Mouse (Mus musculus): ENCODE measurements around the gene Tcte2. TPM values are rescaled to one million over a fixed set of nuclear protein-coding genes. Genes with fewer than 3 reads are reported as not detected.
A peak's percentile ranks its signal among the peaks of the same experiment; 100 is the strongest.
"Not testable (repeated sequence)": the region's sequence is repeated elsewhere in the genome, so short reads cannot be mapped to it uniquely, and the experiment has no call there.

The Tcte2 gene
- total RNA-seq (2015) (not detected in 2 replicates), total RNA-seq (2017) (not detected in 2 replicates)

- no peak for ATAC-seq (ENCODE audit: poor library complexity, severe bottlenecking)
Measured at GRCm38 (mm10) chr17:13761179-13761913, at the start of gene Tcte2. Tcte2 (minus strand) TSS chr17:13761825.

- no peak for ATAC-seq (ENCODE audit: poor library complexity, severe bottlenecking)
Measured at GRCm38 (mm10) chr17:13806016-13806415, 44.4 kb upstream of the Tcte2 start.

- ATAC-seq (ENCODE audit: poor library complexity, severe bottlenecking): no peak
Measured at GRCm38 (mm10) chr17:13802836-13803408, 41.3 kb upstream of the Tcte2 start.

DNA sequence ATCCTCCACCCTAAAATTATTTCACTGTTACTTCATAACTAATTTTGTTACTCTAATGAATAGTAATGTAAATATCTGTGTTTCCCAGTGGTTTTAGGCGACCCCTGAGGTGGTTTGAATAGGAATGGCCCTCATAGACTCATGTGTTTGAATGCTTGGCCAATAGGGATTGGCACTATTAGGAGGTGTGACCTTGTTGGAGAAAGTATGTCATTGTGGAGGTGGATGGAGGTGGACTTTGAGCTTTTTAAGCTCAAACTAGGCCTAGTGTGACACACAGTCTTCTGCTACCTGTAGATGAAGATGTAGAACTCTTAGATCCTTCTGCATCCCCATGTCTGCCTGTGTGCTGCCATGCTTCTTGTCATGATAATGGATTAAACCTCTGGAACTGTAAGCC is 36.1 kb upstream of the Tcte2 start:
- ATAC-seq (ENCODE audit: poor library complexity, severe bottlenecking): no peak

- not testable (repeated sequence) for ATAC-seq (ENCODE audit: poor library complexity, severe bottlenecking)
Measured at GRCm38 (mm10) chr17:13790033-13790432, 28.4 kb upstream of the Tcte2 start.

DNA sequence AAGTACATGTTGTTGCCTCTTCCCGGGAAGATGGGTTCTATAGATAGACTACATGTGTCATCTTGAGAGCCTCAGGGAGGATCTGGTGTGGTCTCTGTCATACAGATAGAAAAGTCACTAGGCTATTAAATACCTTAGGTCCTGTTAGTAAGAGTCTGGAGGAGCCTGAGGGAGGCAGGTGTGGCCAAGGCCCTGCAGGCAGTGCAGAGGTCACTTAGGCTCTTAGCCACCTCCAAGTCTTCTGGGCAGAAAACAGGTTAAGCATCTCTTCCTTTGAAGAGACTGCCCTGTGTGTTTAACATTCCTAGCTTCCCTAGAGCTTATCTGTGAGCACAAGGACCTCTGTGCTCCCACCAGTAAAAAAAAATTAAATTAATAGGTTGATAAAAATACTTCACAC is 21.8 kb upstream of the Tcte2 start:
- no peak for ATAC-seq (ENCODE audit: poor library complexity, severe bottlenecking)

- no peak for ATAC-seq (ENCODE audit: poor library complexity, severe bottlenecking)
Measured at GRCm38 (mm10) chr17:13781948-13782347, 20.3 kb upstream of the Tcte2 start.

DNA sequence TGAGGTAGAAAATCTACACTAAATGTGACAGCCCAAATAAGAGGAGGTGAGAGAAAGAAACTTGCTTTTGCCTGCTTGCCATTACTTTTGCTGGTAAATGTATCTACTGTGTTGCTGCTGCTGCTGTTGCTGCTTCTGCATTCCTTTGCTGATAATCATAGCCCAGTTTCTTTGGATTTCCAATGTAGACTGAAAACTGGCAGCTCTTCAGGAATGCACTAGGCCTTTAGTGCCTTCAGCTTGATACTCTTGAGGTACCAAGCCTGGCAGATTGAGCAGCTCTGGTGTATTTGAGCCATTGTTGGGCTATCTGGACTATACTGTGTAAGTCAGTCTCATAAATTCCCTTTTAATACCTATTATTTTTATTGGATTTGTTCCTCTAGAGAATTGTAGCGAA is 17.2 kb upstream of the Tcte2 start:
- ATAC-seq (ENCODE audit: poor library complexity, severe bottlenecking): no peak

DNA sequence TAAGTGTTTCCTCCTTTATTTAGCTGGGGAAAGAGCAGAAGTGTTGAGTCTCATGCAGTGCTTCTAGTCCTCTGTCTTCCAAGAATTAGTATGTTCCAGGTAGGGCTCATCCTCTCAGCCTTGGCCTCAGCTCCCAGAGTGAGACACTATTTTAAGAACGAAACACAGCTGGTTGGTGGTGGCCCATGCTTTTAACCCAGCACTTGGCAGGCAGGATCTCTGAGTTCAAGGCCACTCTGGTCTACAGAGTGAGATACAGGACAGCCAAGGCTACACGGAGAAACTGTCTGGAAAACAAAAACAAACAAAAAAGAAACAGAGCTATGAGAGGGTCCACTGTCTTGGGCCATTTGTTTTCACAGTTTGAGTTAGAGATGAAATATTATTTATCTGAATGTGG is 16.1 kb upstream of the Tcte2 start:
- ATAC-seq (ENCODE audit: poor library complexity, severe bottlenecking): no peak

DNA sequence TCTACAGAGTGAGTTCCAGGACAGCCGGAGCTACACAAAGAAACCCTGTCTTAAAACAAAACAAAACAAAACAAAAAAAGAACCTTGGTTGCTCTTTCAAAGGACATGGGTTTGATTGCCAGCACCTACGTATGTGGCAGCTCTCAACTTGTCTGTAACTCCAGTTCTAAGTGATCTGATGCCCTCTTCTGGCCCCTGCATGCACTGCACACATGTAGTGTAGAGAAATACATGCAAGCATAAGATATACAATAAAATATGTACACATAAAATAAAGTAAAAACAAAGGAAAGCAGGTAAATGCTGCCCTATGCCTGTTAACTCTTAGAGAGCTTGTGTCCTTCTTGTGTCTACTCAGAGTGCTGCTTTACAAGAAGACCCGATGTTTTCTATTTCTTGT is 7.6 kb upstream of the Tcte2 start:
- no peak for ATAC-seq (ENCODE audit: poor library complexity, severe bottlenecking)

DNA sequence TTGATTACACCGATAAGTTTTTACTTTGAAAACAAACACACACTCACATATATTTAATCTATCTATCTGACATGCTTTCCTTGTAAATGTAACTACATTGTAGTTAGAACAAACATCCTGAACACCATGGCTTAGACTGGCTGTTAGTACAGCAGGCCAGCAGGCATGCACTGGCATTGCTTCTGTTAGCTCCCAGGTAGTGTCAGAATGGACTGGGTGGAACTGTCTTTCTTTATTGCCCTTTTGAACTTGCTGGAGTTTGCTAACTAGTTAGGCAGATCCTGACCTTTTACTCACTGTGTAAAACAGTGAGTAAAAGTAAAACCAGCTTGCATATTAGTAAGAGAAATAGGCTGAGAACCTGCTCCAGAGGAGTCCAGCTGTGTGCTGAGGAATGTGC is 6.9 kb upstream of the Tcte2 start:
- no peak for ATAC-seq (ENCODE audit: poor library complexity, severe bottlenecking)

- not testable (repeated sequence) for ATAC-seq (ENCODE audit: poor library complexity, severe bottlenecking)
Measured at GRCm38 (mm10) chr17:13764911-13765310, 3.3 kb upstream of the Tcte2 start.

GRCm38 (mm10) chr17:13763819-13764218 is 2.2 kb upstream of the Tcte2 start:
- no peak for ATAC-seq (ENCODE audit: poor library complexity, severe bottlenecking)

DNA sequence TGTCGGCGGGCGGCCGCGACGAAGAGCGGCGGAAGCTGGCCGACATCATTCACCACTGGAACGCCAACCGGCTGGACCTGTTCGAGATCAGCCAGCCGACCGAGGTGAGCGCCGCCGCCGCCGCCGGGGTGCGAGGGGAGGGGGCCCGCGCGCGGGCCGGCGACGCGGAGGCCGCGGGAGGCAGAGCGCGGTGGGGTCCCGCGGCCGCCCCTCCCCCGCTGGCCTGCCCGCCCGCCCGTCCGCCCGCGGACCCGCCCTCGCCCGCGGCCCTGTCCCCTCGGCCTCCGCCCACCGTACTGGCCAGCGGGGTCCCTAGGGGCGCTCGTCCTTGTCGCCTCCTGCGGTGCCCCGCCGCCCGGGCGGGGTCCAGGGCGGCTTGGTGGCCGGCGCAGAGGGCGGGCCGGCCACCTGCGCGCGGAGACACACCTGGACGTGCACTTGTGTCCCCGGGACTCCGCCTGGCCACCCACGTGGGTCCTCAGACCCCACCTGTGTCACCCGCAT is 898 bp downstream of the Tcte2 start:
- ATAC-seq (ENCODE audit: poor library complexity, severe bottlenecking): no peak

- peak; percentile 77 for ATAC-seq (ENCODE audit: poor library complexity, severe bottlenecking)
Measured at GRCm38 (mm10) chr17:13759853-13760627, 1.6 kb downstream of the Tcte2 start, which contains the start of gene Afdn. Afdn (plus strand) TSS chr17:13760539.

DNA sequence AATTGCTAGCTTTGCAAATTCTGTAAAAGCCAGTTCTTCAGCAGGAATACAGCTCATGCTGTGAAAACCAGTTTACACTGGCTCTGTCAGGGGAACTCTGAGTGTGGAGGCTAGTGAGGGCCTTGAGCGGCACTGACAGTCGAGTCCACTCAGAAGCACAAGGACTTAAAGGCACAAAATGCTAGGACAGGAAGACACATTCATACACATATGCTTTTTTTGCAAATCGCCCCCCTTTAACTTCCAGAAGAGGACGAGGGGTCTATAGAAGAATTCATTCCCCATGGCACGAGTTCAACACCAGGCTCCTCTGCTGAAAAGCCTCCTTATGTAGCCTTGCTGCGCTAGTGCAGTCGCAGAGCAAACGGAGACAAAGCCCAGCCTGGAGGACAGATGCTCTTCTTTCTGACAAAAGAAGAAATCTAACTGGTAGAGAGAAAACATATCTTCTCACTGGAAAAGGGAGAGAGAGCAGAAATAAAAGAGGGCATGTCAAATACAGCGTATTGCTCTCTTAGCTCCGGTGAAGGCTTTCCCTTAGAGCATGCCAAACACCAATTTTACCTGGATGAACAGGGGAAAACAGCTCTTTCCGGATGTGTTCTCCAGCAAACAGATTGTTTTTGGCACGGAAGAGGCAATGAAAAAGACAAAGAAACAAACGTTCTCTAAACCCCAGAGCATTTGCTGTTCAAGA is 2.3 kb downstream of the Tcte2 start:
- ATAC-seq (ENCODE audit: poor library complexity, severe bottlenecking): no peak

GRCm38 (mm10) chr17:13758586-13758985 is 3.0 kb downstream of the Tcte2 start:
- ATAC-seq (ENCODE audit: poor library complexity, severe bottlenecking): no peak

DNA sequence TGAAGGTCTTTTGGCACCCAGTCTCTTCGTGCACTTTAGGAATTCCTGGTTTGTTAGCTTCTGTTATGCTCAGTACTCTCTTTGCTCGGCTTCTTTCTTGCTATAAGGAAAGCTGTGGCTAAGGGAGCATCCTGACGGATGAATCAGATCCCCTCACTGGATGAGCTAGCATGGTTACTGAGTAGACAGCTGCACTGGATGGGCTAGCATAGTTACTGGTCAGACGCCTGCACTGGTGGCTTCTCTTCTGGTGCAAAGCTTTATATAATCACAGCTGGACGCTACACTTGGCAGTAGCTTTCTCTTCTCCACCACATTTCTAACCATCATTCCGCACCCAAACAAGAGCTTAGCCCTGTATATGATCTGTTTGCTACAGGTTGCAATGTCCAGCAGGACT is 6.7 kb downstream of the Tcte2 start:
- ATAC-seq (ENCODE audit: poor library complexity, severe bottlenecking): no peak

DNA sequence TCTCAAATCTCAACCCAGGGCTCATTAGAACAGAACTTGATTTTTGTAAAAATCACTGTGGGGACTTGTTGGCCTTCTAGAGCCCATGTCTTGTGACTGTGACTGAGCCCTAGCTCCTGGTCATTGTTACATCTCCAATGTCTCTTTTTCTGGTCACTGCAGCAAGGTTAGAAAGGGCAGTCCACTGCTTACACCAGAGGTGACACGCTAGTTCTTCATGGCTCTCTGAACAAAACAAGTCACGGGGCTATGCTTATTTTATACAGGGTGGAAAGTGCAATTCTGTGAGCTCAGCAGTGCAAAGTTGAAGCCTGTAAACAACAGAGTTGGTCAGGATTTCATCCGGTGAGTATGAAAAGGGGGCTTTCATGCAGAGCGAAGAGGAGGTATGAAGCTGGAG is 7.7 kb downstream of the Tcte2 start:
- ATAC-seq (ENCODE audit: poor library complexity, severe bottlenecking): no peak

- ATAC-seq (ENCODE audit: poor library complexity, severe bottlenecking): no peak
Measured at GRCm38 (mm10) chr17:13749027-13749426, 12.6 kb downstream of the Tcte2 start.

- no peak for ATAC-seq (ENCODE audit: poor library complexity, severe bottlenecking)
Measured at GRCm38 (mm10) chr17:13747681-13748080, 13.9 kb downstream of the Tcte2 start.

Data from megakaryocyte, adult 5-6 weeks (primary cell).